Mouse (Mus musculus): Measurements from ENCODE around the gene Bcar3.

Gene Bcar3

GRCm38 (mm10) chr3:122472412-122472811 lies 178.5 kb downstream of the Bcar3 start:
- peaks cover 7% of the 10 kb centered on the region for H3K36me3 ChIP-seq (ENCODE audit: control insufficient read depth, insufficient read depth, low read length, poor library complexity, severe bottlenecking)
- no peaks in the 10 kb centered on the region for H3K27me3 ChIP-seq (ENCODE audit: control insufficient read depth, insufficient read depth, low read length, poor library complexity, severe bottlenecking)
- DNase-seq (ENCODE audit: low read depth, low spot score) = no peak

- peaks cover 7% of the 10 kb centered on the region for H3K36me3 ChIP-seq (ENCODE audit: control insufficient read depth, insufficient read depth, low read length, poor library complexity, severe bottlenecking)
- no peaks in the 10 kb centered on the region for H3K27me3 ChIP-seq (ENCODE audit: control insufficient read depth, insufficient read depth, low read length, poor library complexity, severe bottlenecking)
- no peak for DNase-seq (ENCODE audit: low read depth, low spot score)
These were observed 179.6 kb downstream of the Bcar3 start for GRCm38 (mm10) chr3:122473523-122474034.

GRCm38 (mm10) chr3:122474067-122474466 lies 180.1 kb downstream of the Bcar3 start:
- Histone ChIP-seq H3K27me3 (ENCODE audit: control insufficient read depth, insufficient read depth, low read length, poor library complexity, severe bottlenecking) (no peaks in the 10 kb centered on the region), H3K36me3 (ENCODE audit: control insufficient read depth, insufficient read depth, low read length, poor library complexity, severe bottlenecking) (peaks cover 7% of the 10 kb centered on the region)
- peak; percentile 50 for DNase-seq (ENCODE audit: low read depth, low spot score)

GRCm38 (mm10) chr3:122474796-122475195 lies 180.9 kb downstream of the Bcar3 start:
- DNase-seq (ENCODE audit: low read depth, low spot score) = no peak
- no peaks in the 10 kb centered on the region for H3K27me3 ChIP-seq (ENCODE audit: control insufficient read depth, insufficient read depth, low read length, poor library complexity, severe bottlenecking)
- H3K36me3 ChIP-seq (ENCODE audit: control insufficient read depth, insufficient read depth, low read length, poor library complexity, severe bottlenecking) = peaks cover 7% of the 10 kb centered on the region

GRCm38 (mm10) chr3:122475735-122476134 lies 181.8 kb downstream of the Bcar3 start:
- no peaks in the 10 kb centered on the region for H3K27me3 ChIP-seq (ENCODE audit: control insufficient read depth, insufficient read depth, low read length, poor library complexity, severe bottlenecking)
- DNase-seq (ENCODE audit: low read depth, low spot score) = peak; percentile 40
- H3K36me3 ChIP-seq (ENCODE audit: control insufficient read depth, insufficient read depth, low read length, poor library complexity, severe bottlenecking) = peaks cover 7% of the 10 kb centered on the region

- DNase-seq (ENCODE audit: low read depth, low spot score) = no peak
- H3K27me3 ChIP-seq (ENCODE audit: control insufficient read depth, insufficient read depth, low read length, poor library complexity, severe bottlenecking) = no peaks in the 10 kb centered on the region
These were observed 182.7 kb downstream of the Bcar3 start for GRCm38 (mm10) chr3:122476656-122477055.

GRCm38 (mm10) chr3:122477541-122477940 lies 183.6 kb downstream of the Bcar3 start:
- H3K36me3 ChIP-seq (ENCODE audit: control insufficient read depth, insufficient read depth, low read length, poor library complexity, severe bottlenecking) = peaks cover 7% of the 10 kb centered on the region
- H3K27me3 ChIP-seq (ENCODE audit: control insufficient read depth, insufficient read depth, low read length, poor library complexity, severe bottlenecking) = no peaks in the 10 kb centered on the region
- no peak for DNase-seq (ENCODE audit: low read depth, low spot score)

More at GRCm38 (mm10) chr3:122476656-122477055, 182.7 kb downstream of the Bcar3 start:
- H3K36me3 ChIP-seq (ENCODE audit: control insufficient read depth, insufficient read depth, low read length, poor library complexity, severe bottlenecking) = peaks cover 9% of the 10 kb centered on the region

- no peak for DNase-seq (ENCODE audit: low read depth, low spot score)
- Histone ChIP-seq H3K36me3 (ENCODE audit: control insufficient read depth, insufficient read depth, low read length, poor library complexity, severe bottlenecking) (peaks cover 6% of the 10 kb centered on the region; the same call in 1 of the 2 replicates), H3K27me3 (ENCODE audit: control insufficient read depth, insufficient read depth, low read length, poor library complexity, severe bottlenecking) (no peaks in the 10 kb centered on the region)
These were observed 184.8 kb downstream of the Bcar3 start for GRCm38 (mm10) chr3:122478735-122479134.

GRCm38 (mm10) chr3:122480065-122480675 lies 186.2 kb downstream of the Bcar3 start:
- DNase-seq (ENCODE audit: low read depth, low spot score) = peak; percentile 42
- Histone ChIP-seq H3K27me3 (ENCODE audit: control insufficient read depth, insufficient read depth, low read length, poor library complexity, severe bottlenecking) (no peaks in the 10 kb centered on the region), H3K36me3 (ENCODE audit: control insufficient read depth, insufficient read depth, low read length, poor library complexity, severe bottlenecking) (peaks cover 9% of the 10 kb centered on the region; the same call in 1 of the 2 replicates)

- Histone ChIP-seq H3K27me3 (ENCODE audit: control insufficient read depth, insufficient read depth, low read length, poor library complexity, severe bottlenecking) (no peaks in the 10 kb centered on the region), H3K36me3 (ENCODE audit: control insufficient read depth, insufficient read depth, low read length, poor library complexity, severe bottlenecking) (peaks cover 9% of the 10 kb centered on the region; the same call in 1 of the 2 replicates)
- DNase-seq (ENCODE audit: low read depth, low spot score) = no peak
These were observed 187.1 kb downstream of the Bcar3 start for GRCm38 (mm10) chr3:122480986-122481385.

- Histone ChIP-seq H3K27me3 (ENCODE audit: control insufficient read depth, insufficient read depth, low read length, poor library complexity, severe bottlenecking) (no peaks in the 10 kb centered on the region), H3K36me3 (ENCODE audit: control insufficient read depth, insufficient read depth, low read length, poor library complexity, severe bottlenecking) (peaks cover 9% of the 10 kb centered on the region; the same call in 1 of the 2 replicates)
- DNase-seq (ENCODE audit: low read depth, low spot score) = no peak
These were observed 188.2 kb downstream of the Bcar3 start for GRCm38 (mm10) chr3:122481891-122482739.

GRCm38 (mm10) chr3:122483066-122483782 lies 189.3 kb downstream of the Bcar3 start:
- Histone ChIP-seq H3K27me3 (ENCODE audit: control insufficient read depth, insufficient read depth, low read length, poor library complexity, severe bottlenecking) (no peaks in the 10 kb centered on the region), H3K36me3 (ENCODE audit: control insufficient read depth, insufficient read depth, low read length, poor library complexity, severe bottlenecking) (peaks cover 9% of the 10 kb centered on the region; the same call in 1 of the 2 replicates)
- DNase-seq (ENCODE audit: low read depth, low spot score) = no peak

- peaks cover 9% of the 10 kb centered on the region; the same call in 1 of the 2 replicates for H3K36me3 ChIP-seq (ENCODE audit: control insufficient read depth, insufficient read depth, low read length, poor library complexity, severe bottlenecking)
- H3K27me3 ChIP-seq (ENCODE audit: control insufficient read depth, insufficient read depth, low read length, poor library complexity, severe bottlenecking) = no peaks in the 10 kb centered on the region
- no peak for DNase-seq (ENCODE audit: low read depth, low spot score)
These were observed 189.8 kb downstream of the Bcar3 start for GRCm38 (mm10) chr3:122483783-122484130.

- H3K27me3 ChIP-seq (ENCODE audit: control insufficient read depth, insufficient read depth, low read length, poor library complexity, severe bottlenecking) = no peaks in the 10 kb centered on the region
- peaks cover 9% of the 10 kb centered on the region; the same call in 1 of the 2 replicates for H3K36me3 ChIP-seq (ENCODE audit: control insufficient read depth, insufficient read depth, low read length, poor library complexity, severe bottlenecking)
- DNase-seq (ENCODE audit: low read depth, low spot score) = no peak
These were observed 190.4 kb downstream of the Bcar3 start for GRCm38 (mm10) chr3:122484301-122484700.
